15 mouse cellular contexts compared by ENCODE assay signal in genomic region chr16:85124649-85125048, GRCm38 (mm10).
"Had no signal": no experiment of that assay in that cellular context is flagged by ENCODE, and none has a peak within 500 bp of the region (broad histone marks: within the 10 kb centered on the region; RNA-seq: fewer than 3 reads in every experiment).

No protein-coding gene starts in this region.

- DNase-seq: kidney, adult 11 months; kidney, postnatal 14 days; left cerebral cortex, postnatal 4 days; liver, embryonic 13.5 days; lung, adult 2 months; lung, postnatal 10 days; lung, postnatal 4 days; retina, postnatal 1 day; right cerebral cortex, postnatal 4 days; spleen, adult 18-20 months; thymus, adult 18-20 months; thymus, postnatal 14 days had no signal

- H3K9ac ChIP-seq: limb, embryonic 13.5 days; liver, embryonic 13.5 days; midbrain, embryonic 12.5 days had no signal

- H3K27ac ChIP-seq: limb, embryonic 13.5 days; liver, embryonic 13.5 days; midbrain, embryonic 12.5 days had no signal

- H3K36me3 ChIP-seq: liver, embryonic 13.5 days had no signal

- ATAC-seq: midbrain, embryonic 16.5 days had no signal

- H3K4me2 ChIP-seq: limb, embryonic 13.5 days; liver, embryonic 13.5 days; midbrain, embryonic 12.5 days had no signal

- H3K27me3 ChIP-seq: limb, embryonic 13.5 days; liver, embryonic 13.5 days; midbrain, embryonic 12.5 days had no signal

- H3K9me3 ChIP-seq: liver, embryonic 13.5 days; midbrain, embryonic 12.5 days had no signal

- H3K4me3 ChIP-seq: limb, embryonic 13.5 days; liver, embryonic 13.5 days; midbrain, embryonic 12.5 days had no signal
